Mouse (Mus musculus) layer of hippocampus, adult 18-20 months (tissue): ENCODE results near the gene Iba57. TPM values are rescaled to one million over a fixed set of nuclear protein-coding genes. Genes with fewer than 3 reads are reported as not detected.

Experiments used
- DNase-seq, 2 experiments: peaks; one replicate each; pipeline ENCODE4 v3.0.0; 2022; ENCODE audit warnings: low spot score in 2 of 2
- total RNA-seq, 2 experiments: library from RNA; stranded (reverse); gene quantifications; 2 replicates each; pipeline ENCODE4 v1.2.3; 2021

The Iba57 gene
- total RNA-seq, 2 experiments from 2014 or later, result 6.7 TPM

DNA sequence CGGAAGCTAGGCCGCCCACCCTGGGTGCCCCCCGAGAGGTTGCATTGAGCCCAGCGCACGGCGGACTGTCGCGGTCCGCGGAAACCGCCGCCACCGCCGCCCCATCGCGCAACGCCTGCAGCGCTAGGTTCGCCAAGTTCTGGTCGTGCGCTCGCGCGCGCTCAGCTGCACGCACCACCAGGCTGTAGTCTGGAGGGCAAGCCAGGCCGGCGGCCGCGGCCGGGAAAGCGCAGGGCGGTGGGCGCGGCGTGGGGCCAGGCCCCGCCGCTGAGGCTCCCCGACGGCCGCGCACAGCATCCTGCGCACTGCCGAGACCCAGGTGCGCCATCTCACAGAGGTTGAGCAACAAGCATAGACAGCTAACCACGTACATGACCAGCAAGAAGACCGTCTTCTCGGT, 12.9 kb upstream of the Iba57 start:
- no peak for DNase-seq

DNA sequence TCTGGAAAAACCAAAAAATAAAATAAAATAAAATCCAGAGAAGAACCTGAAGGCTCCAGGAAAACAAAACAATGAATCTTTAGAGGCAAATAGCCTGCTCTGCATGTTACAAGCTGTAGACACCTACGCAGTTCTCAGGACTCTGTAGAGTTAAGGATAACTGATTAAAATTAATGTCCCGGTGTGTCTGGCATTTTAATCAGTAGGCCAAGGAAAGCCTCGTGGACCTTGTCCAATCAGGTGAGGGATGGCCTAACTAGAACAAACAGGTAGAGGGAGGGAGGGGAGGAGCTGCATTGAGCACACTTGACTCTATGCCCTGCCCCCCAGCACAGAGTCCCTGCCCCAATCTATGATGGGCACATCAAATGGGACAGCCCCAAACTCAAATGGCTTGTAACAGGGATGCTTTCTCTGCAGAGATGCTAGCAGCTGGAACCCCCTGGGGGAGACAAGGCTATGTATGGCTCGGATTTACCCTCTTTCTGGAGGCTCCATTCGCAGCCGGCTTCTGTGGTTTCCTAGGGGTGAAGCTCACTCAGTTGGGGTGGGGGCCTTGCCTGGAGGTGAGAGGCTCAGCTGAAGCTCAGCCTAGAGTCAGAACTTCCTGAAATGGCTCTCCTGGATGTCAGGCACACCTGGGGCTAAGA, 10.8 kb upstream of the Iba57 start:
- DNase-seq, result no peak

DNA sequence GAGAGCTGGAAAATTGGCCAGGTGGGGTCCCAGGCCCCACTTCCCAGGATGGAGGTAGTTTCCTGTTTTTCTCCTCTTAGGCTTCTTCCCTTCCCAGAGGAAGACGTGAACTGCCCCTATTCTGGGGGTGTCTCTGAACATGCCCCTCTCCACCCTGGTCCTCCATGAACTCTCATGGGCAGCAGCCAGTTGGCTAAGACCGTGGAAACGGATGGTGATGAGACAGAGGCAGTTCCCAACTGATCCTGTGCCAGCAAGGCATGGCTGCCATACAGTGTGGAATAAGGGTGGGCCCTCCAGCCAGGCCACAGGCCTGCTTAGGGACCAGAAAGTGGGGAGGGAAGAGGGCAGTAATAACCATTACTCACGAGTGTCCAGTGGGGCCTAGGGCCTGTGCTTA, 7.0 kb upstream of the Iba57 start:
- no peak for DNase-seq

DNA sequence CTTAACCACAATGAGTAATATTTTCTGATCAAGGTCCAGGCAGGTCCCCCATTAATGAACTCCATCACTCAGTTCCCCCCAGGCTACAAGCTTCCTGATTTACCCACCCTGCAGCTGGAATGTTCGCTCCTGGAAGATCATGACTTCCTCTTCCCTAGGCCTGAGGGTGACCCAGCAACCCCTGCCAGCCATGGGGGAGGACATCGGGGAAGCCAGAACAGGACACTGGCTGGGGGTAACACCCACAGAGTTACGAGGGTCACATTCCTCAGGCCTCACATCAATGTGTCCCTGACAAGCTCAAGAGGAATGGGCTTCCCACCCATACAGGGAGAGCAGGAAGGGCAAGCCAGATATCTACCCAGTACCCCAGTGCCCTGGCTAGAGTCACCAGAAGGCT, 6.3 kb upstream of the Iba57 start:
- DNase-seq, result no peak

DNA sequence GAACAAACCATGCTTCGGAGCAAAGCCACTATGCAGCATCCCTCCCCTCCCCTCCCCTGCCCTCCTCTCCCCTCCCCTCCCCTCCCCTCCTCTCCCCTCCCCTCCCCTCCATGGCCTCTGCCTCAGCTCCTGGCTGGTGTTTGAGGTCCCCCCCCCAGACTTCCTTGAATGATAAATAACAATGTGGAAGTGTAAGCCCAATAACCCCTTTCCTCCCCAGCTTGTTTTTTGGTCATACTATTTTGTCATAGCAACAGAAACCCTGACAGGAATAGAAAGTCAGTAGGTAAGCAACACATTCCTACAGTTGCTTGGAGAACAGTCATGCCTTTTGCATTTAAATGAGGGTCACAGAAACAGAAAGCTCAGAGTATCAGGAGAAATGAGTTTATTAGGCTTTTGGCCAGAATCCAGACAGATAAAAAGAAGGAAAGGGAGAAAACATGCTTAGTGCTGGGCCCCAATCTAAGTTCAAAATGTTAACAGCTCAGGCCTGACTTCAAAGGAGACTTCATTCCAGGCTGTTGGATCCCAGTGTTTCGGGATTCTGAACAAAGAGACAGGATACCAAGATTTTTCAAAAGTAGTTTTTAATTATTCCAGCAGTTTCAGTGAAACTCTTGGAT, 2.2 kb upstream of the Iba57 start:
- DNase-seq, result no peak

DNA sequence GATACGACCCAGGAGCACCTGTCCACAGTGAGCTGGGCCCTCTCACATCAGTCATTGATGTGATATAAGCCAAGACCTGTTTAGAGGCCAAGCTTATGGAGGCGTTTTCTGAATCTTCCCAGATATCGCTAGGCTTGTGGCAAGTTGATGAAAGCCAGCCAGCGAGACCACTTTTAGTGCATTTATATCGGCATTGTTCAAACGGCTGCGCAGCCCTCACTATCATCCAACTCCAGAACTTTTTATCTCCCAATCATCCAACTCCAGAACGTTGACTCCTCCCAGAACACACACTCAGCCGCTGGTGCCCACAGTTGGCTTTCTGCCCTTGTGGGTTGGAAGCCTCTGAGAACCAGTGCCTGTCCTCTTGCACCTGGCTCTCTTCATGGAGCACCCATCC, 845 bp upstream of the Iba57 start:
- no peak for DNase-seq

DNA sequence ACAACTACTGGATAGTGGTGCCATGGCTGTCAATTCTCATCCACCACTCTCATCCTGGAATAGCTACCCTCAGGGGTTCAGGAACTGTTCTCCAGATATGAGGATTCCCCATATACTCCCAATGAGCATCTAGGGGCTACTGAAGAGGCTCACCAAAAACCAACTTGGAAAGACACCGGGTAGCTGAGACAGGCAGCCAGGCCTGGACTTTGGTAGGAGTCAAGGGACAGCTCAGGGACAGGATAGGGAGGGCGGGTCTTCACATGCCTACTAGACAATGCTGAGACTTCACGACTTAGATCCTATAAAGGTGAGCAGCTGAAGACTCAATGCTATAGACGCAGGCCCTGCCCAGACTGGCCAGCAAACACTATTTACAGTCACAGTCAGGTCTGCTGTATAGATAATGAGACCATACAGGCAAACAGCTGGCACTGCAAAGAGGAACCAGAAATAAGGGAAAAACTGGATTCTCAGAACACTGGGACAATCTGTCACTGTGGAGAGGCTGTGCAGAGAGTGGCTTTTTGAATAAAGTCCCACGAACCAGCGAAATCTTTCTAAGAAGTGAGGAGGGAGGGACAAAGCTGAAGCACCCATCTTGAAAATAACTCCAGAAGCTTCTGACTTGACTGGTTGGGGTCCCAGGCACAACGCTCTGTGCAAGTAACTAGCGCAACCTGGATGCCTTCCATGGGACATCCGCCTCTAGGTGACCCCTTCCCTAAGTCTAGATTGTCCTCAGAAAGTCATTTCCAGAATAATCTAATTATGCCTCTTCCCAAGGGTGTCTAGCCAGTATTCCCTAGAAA, 890 bp downstream of the Iba57 start:
- DNase-seq, result no peak

DNA sequence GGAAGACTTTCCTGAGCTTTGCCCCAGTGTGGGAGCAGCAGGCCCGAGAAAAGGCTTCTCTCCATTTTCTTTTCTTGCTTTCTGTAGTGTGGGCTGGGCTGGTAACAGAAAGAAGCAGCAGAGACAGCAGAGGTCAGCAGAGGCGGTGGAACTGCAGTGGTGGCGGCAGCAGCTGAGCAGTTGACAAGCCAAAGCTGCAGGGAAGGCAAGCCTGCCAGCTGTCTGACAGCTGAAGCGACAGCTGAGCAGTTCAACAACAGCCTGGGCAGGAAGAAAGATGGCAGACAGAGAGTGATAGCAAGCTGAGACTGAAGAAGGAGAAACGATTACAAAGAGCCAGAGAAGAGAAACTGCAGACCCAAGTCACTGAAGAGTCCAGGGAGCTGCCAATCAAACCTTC, 2.1 kb downstream of the Iba57 start:
- no peak for DNase-seq

DNA sequence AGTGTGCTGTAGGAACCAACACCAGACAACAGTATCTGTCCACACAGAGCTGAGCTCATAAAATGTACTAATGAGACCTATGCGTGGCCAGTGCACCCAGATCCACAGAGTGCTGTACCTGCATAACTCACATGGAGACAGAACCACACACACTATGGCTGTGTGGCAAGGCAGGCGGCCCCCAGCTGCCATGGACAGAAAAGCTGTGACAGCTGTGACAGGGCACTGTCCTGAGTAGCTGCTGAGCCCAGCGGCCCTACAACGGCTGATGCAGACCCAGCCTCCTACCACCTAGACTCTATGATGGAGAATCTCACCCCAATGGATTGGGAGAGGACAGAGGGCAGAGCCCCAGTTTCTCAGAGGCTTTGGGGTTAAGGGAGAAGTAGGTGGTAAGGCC, 4.0 kb downstream of the Iba57 start:
- DNase-seq, result no peak

DNA sequence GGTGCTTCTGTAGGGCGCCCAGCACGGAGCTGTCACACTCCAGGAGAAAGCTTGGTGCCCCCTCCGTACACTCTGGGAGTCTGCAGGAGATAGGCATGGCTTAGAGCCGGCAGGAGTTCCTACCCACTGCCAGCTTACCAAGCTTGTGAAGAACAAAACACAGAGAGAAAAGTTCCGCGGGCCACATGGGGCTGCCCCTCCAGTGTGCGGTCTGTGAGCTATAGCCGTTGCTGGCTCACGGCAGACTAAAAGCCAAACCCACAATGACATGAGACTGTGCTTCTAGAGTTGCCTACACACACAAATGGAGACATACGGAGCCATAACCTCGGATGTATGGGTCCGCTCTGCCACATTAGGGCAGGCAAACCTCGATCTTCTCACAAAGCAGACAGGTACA, 4.4 kb downstream of the Iba57 start:
- DNase-seq, result no peak

DNA sequence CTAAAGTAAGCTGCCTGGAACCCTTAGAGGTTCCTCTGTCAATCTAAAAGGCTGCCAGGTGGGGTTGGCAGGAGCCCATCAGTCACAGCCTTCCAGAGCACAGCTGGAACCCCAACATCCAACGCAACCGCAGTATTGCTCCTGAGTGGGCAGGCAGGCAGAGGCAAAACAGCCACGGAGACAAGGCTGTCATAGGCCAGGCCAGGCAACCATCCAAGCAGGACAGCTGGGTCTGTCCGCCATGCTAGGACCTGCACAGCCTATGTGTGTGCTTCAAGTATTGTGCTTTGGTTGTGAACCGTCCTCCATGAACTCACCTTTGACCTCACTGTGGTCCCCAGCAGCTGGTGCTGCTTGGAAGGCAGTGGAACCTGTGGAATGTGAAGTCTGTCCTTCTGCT, 7.6 kb downstream of the Iba57 start:
- DNase-seq, result no peak

DNA sequence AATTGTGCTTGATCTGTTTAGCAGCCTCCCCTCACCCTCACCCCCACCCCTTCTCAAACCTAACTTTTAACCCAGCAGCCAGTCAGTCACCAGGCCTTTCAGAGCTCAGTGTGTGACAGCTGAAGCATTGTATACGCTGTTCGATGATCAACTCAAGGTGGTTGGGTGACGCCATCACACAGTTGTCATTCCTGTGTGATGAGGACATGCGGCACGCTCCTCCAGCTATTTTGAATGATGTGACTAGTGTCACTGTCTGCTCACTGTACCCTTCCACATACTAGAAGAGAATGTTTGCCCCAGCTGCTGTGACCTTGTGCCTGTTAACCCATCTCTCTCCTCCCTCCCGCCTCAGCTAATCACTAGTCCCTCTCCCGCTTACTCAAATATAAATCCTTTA, 9.3 kb downstream of the Iba57 start:
- no peak for DNase-seq

DNA sequence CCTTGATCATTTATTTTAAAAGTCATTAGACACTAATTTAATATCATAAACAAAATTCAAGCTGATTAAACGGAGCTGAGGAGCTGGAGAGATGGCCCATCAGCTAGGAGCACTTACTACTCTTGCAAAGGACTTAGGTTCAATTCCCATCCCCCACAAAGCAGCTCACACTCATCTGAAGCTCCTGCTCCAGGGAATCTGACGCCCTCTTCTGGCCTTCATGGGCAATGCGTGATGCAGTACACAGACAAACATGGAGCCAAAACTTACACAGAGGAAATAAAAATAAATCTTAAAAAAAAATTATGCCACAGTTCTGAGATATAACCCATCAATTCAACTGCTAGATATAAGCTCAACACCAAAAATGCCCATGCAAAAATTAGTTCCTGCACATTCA, 11.8 kb downstream of the Iba57 start:
- no peak for DNase-seq

DNA sequence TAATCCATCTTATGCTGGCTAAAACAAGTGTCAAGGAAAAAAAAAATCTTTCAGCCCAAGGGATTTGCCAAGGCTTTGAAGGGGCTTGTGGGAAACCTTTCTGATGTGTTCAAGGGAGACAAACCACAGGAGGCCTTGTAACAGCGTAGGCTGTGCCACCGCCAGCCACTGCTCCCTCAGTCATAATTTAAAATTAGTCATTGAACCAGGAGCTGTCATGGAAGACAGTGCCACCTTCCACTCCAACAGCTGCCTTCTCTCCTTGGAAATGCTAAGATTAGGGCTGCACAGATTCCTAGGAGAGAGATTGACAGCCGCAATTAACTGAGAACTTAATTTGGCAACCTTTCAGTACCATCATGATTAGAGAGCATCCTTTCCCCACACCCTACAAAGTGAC, 14.2 kb downstream of the Iba57 start:
- DNase-seq, result no peak

DNA sequence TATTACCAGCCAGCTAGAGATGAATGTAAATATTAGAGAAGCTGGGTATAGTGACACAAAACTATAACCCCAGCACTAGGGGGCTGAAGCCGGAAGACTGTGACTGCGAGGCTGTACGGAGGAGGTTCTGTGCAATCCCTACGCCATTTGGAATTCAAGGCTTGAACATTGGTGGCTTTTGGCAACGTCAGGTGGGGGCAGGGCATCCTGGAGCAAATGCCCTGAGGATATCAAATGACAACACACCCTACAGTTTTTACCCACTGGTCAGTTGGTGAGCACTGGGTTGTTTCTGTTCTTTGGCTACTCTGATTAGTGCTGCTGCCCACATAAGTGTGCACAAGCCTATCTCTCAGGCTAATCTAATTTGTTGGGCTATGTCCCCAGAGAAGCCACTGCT, 20.6 kb downstream of the Iba57 start:
- DNase-seq, result no peak

DNA sequence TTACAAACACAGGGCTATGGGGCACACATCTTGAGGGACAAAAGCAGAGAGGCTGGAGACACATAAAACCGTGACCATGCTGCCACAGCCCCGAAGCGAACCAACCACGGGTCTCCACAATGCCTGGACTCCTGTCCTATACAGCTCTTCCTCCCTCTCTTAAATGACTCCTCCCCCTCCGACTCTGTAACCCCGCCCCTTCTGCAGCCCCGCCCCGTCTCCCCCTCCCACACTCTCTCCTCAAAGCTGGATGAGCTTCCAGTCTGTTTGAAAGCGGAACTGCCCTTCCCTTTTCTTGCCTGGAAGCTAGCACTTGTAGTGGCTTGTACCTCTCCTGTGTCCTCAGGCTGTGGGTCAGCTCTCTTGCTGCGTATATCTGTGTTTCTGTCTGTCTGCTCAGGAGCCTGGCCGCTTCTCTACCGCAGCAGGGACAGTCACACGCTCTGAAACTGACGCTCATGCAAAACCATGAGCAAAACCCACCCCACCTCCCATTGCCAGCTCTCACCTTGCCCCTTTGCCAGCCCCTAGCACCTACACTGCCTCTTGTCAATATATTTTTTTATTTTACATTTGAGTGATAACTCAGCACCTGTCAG, 21.7 kb downstream of the Iba57 start:
- no peak for DNase-seq

DNA sequence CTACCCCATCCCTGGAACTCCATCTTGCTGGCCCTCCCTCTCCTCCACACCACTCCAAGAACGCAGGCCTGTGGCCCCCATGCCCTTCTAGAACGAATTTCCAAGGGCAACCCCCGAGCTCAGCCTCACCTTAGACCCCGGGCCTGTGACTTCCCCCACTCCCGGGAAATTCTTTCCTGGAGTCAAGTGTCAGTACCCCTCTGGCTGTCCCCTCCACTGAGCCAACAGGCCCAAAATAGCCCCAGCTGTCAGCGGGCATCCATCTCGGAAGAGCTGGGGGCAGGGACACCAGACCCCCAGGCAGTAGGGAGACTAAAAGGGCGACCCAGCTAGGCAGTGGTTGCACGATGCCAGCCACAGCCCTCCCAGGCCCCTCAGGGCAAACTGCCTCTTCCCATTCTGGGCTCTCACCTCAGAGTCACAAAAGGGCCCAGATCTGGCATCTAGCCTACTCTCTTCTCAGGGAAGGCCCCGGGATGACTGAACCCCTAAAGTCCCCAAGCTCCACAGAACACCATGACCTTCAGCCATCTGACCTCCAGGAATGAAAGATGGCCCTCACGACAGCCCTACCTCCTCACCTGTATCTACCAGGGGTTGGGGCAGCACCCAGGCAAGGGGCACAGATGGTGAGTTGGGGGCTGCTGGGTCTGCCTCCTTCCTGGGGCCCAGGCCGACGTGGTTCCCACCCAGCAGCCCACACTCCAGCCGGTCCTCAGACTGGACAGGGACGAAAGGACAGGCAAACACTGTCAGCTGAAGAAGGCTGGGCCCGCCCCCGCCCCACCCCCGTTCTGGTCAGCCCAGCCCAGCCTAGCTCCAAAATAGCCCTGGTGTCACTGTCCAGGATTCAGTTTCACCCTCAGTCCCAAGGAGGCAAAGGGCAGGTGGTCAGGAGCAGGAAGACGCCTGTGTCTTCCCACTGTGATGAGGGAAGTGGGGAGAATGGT, 24.7 kb downstream of the Iba57 start:
- DNase-seq, result no peak

DNA sequence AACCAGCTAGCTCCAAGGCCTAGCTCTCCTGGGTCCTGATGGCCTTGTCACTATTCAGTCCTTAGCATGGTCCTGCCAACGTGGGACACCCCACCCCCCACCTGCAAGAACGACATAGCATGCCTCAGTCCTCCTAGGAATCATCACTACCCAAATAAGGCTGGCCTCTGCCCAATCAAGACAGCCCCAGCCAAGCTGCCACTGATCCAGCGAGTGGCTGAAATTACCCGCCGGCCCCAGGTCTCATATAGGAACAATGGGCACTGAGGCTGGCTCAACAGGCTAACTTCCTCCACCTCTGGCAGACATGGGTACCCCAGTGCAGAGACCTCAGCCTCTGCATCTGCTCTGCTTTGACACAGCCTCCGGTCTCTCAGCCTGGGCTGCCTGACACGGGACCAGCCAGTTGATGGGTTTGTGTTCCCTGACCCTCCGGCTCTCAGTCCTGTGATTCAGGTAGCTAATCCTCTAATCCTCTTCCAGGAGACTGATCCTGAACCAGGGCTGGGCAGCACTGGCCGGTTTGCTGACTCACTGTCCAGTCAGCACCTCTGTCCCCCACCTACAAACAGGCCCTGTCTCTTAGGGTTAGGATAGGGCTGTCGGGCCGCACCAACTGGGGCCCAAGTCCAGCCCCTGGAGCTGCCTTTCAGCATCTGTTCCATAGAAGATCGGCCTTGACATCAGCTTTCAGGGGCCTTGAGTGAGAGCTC, 26.4 kb downstream of the Iba57 start:
- DNase-seq, result no peak

DNA sequence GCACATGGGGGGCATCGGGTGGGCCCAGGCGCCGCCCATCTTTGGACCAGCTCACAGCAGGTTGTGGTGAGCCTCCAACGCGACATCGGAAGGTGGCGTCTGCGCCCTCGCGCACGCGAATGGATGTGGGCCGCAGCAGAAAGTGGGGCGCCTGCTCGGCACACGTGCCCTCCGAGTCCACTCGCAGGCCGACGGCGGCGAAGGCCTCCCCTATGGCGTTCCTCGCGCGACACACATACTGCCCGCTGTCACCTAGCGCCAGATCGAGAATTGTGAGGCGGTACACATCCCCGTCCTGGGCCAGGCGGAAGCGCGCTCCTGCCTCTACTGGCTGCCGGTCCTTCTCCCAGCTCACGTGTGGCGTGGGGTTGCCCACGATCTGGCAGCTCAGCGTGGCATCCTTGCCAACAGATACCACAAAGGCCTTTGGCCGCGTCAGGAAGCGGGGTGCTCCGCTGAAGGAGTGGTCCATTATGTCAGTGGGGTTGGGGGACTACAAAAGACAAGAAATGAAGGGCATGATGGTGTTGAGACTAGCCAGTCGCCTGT, 27.6 kb downstream of the Iba57 start, which contains the start of gene Obscn:
Gene Obscn (minus strand): TSS at position 499 of the 549 bp plus-strand sequence.
- no peak for DNase-seq
